Mouse (Mus musculus) lung, adult 2 months (tissue): ENCODE results near the gene Cdh12.

Experiments used
- CTCF ChIP-seq: fragments of 200-500 bp; IDR thresholded peaks from 2 replicates; pipeline ENCODE4 v1.5.1; 2011; ENCODE audit warnings: mild to moderate bottlenecking, low read length, control low read depth; ENCODE audit not compliant: insufficient read depth
- POLR2A ChIP-seq: fragments of 200-500 bp; IDR thresholded peaks from 2 replicates; pipeline ENCODE4 v1.6.1; 2011; ENCODE audit warnings: low read depth, mild to moderate bottlenecking, control low read depth, low read length, borderline replicate concordance; ENCODE audit errors: extremely low read depth

DNA sequence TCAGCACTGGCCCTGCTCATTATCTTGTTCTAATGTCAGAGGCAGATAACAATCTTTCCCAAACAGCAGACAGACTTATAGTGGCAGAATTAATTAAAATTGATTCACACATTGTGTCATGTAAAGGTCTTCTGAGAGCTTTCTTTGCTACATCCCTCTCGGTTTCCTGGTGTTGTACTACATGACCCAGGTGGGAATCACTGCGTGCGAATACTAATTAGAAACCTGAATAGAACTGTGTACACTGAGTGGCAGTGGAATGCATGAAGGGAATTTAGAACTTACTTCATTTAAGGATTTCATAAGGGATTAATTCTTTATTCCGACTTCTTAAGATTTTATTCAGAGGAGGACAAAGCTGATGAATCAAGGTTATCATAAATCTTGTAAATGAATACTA, 121.9 kb downstream of the Cdh12 start:
- TF ChIP-seq CTCF (no peak), POLR2A (no peak)
